Mouse (Mus musculus): ENCODE measurements around the gene Ppp2r5e.

DNA sequence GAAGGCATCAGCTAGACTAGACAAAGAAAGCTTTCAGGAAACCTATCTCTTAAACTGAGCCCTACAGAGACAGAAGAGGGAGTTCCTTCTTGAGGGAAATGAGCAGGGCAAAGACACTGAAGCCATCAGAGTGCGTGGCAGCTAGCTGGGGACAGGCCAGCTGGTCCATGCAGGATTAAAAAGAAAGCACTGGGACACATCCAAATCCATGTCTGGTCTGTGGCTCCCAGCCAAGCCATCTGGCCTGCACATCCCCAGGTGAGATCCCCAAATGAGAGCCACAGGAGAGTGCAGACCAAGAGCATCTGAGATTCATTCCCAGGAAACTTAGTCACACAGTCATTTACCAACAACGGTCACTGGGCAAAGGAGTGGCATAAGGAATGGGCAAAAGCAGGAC is 38.2 kb downstream of the Ppp2r5e start:
- TF ChIP-seq CTCF (conservative IDR thresholded peaks at IDR 0.05; ENCODE audit: insufficient read depth, insufficient read length, low read depth, low read length) = no peak
- TF ChIP-seq POLR2A (IDR thresholded peaks at IDR 0.05; ENCODE audit: low read depth, low read length) = no peak

Measured in kidney, adult 2 months (tissue).